Mouse (Mus musculus) heart, postnatal 10 days (tissue): Measurements from ENCODE around the gene Olfr484. TPM values are rescaled to one million over a fixed set of nuclear protein-coding genes. Genes with fewer than 3 reads are reported as not detected.
"Not testable (repeated sequence)": the region's sequence is repeated elsewhere in the genome, so short reads cannot be mapped to it uniquely, and the experiment has no call there.

Source experiments
- DNase-seq, 2 experiments: peaks; one replicate each; pipeline ENCODE4 v3.0.0; 2021
- intact Hi-C: fragments of 180-260 bp; cut with DNase I; formaldehyde crosslinking; loops from one replicate; pipeline ENCODE4 v1.15.1; 2025
- total RNA-seq, 2 experiments: library from RNA; stranded (reverse); gene quantifications; 2 replicates each; pipeline ENCODE4 v1.2.3; 2021

Gene Olfr484
- total RNA-seq: not detected

DNA sequence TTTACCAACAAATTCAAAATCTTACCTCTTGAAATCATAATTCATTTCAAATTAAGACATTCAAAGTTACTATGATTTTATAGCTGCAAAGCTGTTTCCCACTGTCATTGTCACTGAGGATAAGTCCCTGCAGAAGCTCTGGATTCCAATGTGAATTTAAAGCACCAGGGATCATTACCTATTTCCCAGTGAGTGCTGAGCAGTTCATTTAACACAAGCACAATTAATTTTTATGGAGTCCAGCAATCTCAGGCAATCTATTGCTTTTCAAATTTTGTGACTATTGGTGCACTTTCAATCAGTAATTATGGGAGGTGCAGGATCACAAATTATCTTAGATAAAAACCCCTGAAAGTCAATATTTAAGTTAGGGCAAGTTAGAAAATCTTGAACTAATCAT lies at the start of gene Olfr484:
TSS of gene Olfr484 (minus strand) at position 101 of the 400 bp plus-strand sequence.
- intact Hi-C loops: no loop called here
- no peak for DNase-seq

DNA sequence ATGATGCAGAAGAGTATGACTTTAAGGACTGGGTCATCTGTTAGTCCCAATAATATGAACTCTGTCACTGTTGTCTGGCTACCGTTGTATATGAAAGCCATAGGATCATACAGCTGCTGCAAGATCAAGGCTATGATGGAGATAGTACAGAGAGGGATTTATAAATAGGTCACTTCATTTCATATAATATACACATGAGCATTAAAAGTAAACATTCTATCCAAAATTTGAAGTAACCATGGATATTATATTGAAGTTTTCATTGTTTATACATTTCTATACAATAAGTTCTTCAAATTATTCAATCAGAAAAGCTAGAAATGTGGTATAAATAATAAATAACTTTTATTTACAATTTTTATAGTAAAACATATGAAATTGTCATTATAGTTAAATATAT lies 45.4 kb upstream of the Olfr484 start, which contains the start of gene Olfr486:
TSS of gene Olfr486 (minus strand) at position 101 of the 400 bp plus-strand sequence.
- DNase-seq, intact Hi-C loops: not testable (repeated sequence)

DNA sequence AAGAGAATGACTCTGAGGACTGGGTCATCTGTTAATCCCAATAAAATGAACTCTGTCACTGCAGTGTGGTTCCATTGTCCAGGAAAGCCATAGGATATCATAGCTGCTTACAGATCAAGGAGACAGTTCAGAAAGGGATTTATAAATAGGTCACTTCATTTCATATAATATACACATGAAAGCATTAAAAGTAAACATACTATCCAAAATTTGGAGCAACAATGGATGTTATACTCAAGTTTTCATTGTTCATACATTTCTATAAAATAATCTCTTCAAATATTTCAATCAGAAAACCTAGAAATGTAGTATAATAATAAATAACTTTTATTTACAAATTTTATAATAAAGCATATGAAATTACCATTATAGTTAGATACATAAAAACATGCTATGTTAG lies 32.5 kb upstream of the Olfr484 start, which contains the start of gene Olfr485:
TSS of gene Olfr485 (minus strand) at position 101 of the 400 bp plus-strand sequence.
- no peak for DNase-seq
- intact Hi-C loops: no loop called here

DNA sequence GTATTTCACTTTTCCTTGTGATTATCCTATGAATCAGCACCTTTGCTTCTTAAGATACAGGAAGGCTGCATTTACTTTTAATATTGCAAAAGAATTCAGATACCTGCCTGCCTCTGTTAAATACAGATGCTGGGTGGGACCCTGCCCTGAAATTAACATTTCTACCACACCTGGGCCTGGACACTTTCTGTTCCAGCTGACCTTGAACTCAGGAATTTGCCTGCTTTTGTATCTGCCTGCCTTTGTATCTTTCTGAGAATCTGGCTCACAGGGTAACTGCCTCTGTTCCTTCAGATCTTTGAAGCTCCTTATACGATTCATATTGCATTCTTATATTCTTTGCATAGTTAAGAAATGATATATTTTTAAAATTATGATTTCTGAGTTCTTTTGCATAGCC lies 5.8 kb downstream of the Olfr484 start:
- no peak for DNase-seq
- intact Hi-C loops: no loop called here

DNA sequence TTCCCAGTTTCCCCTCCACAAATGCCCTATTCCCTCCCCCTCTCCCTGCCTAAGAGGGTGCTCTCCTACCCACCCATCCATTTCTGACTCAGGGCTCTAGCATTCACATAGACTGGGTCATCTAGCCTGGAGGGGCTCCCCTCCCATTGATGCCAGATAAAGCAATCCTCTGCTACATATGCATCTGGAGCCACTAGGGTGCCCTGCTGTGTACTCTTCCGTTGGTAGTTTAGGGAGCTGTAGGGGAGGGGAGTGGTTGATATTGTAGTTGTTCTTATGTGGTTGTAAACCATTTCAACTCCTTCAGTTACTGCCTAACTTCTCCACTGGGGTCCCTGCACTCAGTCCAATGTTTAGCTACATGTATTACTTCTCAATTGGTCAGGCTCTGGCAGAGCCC lies 6.6 kb downstream of the Olfr484 start:
- DNase-seq: no peak
- intact Hi-C loops: no loop called here

DNA sequence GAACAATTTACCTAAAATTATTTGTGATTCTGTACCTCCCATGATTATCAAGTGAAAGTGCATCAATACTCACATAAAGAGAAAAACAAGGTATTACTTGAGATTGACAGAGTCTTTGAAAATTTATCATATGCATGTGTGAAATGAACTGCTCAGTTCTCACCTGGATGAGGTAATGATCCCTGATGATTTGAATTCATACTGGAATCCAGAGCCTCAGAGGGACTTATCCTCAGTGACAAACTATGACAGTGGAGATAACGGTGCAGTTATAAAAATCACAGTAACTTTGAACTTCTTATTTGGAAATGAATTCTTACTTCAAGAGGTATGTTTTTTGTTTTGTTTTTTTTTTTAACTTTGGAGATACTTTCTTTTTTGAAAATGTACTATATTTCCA lies 26.7 kb downstream of the Olfr484 start, which contains the start of gene Olfr483:
TSS of gene Olfr483 (plus strand) at position 301 of the 400 bp plus-strand sequence.
- intact Hi-C loops: no loop called here
- DNase-seq: no peak

DNA sequence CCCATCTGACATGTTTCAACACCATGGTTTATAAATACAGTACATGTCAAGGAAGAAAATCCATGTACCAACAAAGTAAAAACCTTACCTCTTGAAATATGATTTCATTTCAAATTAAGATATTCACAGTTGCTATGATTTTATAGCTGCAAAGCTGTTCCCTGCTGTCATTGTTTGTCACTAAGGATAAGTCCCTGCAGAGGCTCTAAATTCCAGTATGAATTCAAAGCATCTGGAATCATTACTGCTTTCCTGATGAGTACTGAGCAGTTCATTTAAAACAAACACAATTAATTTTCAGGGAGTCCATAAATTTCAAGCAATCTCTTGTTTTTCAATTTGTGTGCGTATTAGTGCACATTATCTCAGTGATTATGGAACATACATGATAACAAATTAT lies 29.8 kb downstream of the Olfr484 start, which contains the start of gene Olfr482:
TSS of gene Olfr482 (minus strand) at position 101 of the 400 bp plus-strand sequence.
- DNase-seq: no peak
- intact Hi-C loops: no loop called here

DNA sequence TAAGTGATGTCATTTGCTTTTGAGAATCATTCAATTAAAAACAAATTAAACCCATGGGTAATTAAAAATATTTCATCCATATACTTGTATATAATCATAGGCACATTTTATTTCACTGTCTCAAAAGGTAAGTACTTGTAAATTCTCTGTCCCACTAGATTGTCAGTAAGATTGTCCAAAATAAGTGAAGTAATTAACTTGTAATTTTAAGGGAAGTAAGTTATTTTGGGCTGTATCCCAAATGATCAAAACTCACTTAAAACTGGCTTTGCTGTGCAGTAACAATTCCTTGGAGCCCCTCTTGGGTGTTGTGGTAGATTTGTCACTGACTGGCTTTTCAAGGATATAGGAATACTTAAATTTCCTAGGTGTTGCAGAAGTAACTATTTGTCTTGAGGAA lies 47.7 kb downstream of the Olfr484 start, which contains the start of gene Olfr481:
TSS of gene Olfr481 (plus strand) at position 301 of the 400 bp plus-strand sequence.
- DNase-seq: no peak
- intact Hi-C loops: no loop called here

Other genes with a start within 250 kb of the Olfr484 start
- gene Olfr472, start 229.5 kb downstream of the Olfr484 start, total RNA-seq: not detected
- gene Olfr473, start 197.0 kb downstream of the Olfr484 start, total RNA-seq: not detected
- gene Olfr474, start 172.8 kb downstream of the Olfr484 start, total RNA-seq: not detected
- gene Olfr476, start 162.6 kb downstream of the Olfr484 start, total RNA-seq: not detected
- not detected for gene Olfr477, start 140.8 kb downstream of the Olfr484 start, total RNA-seq
- not detected for gene Olfr478, start 93.5 kb downstream of the Olfr484 start, total RNA-seq
- gene Olfr479, start 76.8 kb downstream of the Olfr484 start, total RNA-seq: not detected
- not detected for gene Olfr480, start 60.1 kb downstream of the Olfr484 start, total RNA-seq
- not detected for gene Olfr481, start 47.6 kb downstream of the Olfr484 start, total RNA-seq
- under 1 TPM; 0.82 to 0.89 TPM for gene Olfr482, start 29.9 kb downstream of the Olfr484 start, total RNA-seq
- gene Olfr483, start 26.6 kb downstream of the Olfr484 start, total RNA-seq: not detected
- gene Olfr485, start 32.4 kb upstream of the Olfr484 start, total RNA-seq: not detected
- not detected for gene Olfr486, start 45.3 kb upstream of the Olfr484 start, total RNA-seq
- gene Olfr487, start 87.2 kb upstream of the Olfr484 start, total RNA-seq: not detected
- not detected for gene Olfr488, start 130.9 kb upstream of the Olfr484 start, total RNA-seq
- gene Olfr490, start 161.5 kb upstream of the Olfr484 start, total RNA-seq: not detected
- gene Olfr491, start 186.0 kb upstream of the Olfr484 start, total RNA-seq: not detected
- not detected for gene Olfr492, start 196.2 kb upstream of the Olfr484 start, total RNA-seq
- not detected for gene Olfr493, start 219.5 kb upstream of the Olfr484 start, total RNA-seq
- not detected for gene Olfr494, start 237.9 kb upstream of the Olfr484 start, total RNA-seq